Mouse (Mus musculus): ENCODE data around the gene Vps33b. TPM values are rescaled to one million over a fixed set of nuclear protein-coding genes. Genes with fewer than 3 reads are reported as not detected.
"Not testable (repeated sequence)": the region's sequence is repeated elsewhere in the genome, so short reads cannot be mapped to it uniquely, and the experiment has no call there.

Vps33b gene
- polyA plus RNA-seq, 1 experiment from 2014 or later = 12.6 TPM

GRCm38 (mm10) chr7:80319846-80320496 is 50.5 kb downstream of the Vps33b start:
- ATAC-seq (ENCODE audit: insufficient number of reproducible peaks, insufficient read depth, low FRiP score, low TSS enrichment, low read depth) = no peak
- WGBS = 80% methylated on average over 19 of the region's 19 CpGs
- no peak overlapping the region for H3K9ac ChIP-seq (replicated peaks)
- H3K27ac ChIP-seq = no peak overlapping the region
- peaks cover 10% of the 10 kb centered on the region for H3K4me1 ChIP-seq (replicated peaks)
- no peaks in the 10 kb centered on the region for H3K9me3 ChIP-seq
- no peak overlapping the region for H3K4me3 ChIP-seq (replicated peaks)
- H3K27me3 ChIP-seq = no peaks in the 10 kb centered on the region
- peaks cover 56% of the 10 kb centered on the region for H3K36me3 ChIP-seq
- H3K4me2 ChIP-seq = no peak overlapping the region

DNA sequence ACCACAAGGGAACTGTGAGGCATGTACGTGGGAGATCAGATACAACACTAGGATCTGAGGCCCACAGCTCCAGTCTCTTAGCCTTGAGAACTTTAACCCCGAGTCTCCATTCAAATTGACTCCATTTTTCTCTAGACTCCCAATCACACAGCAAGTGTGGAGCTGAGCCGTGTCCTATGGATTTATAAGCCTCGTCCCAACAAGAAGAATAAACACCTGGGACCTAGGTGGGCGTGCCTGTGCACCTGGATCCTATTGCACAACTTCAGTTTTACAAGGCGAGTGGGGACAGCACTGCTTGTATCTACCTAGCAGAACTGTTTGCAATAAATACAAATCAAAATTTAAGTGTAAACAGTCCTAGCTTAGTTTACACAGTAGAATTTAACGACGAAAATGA is 53.9 kb downstream of the Vps33b start:
- Histone ChIP-seq H3K27ac (peak overlapping the region; percentile 82; the same call in 1 of the 2 replicates), H3K27me3 (no peaks in the 10 kb centered on the region), H3K4me2 (peak overlapping the region; percentile 72), H3K9me3 (no peaks in the 10 kb centered on the region), H3K4me1 (replicated peaks) (peaks cover 13% of the 10 kb centered on the region), H3K9ac (replicated peaks) (peak overlapping the region; percentile 58), H3K36me3 (peaks cover 61% of the 10 kb centered on the region), H3K4me3 (replicated peaks) (peak overlapping the region; percentile 61)
- no peak for ATAC-seq (ENCODE audit: insufficient number of reproducible peaks, insufficient read depth, low FRiP score, low TSS enrichment, low read depth)
- 18% methylated on average over 8 of the region's 8 CpGs for WGBS

DNA sequence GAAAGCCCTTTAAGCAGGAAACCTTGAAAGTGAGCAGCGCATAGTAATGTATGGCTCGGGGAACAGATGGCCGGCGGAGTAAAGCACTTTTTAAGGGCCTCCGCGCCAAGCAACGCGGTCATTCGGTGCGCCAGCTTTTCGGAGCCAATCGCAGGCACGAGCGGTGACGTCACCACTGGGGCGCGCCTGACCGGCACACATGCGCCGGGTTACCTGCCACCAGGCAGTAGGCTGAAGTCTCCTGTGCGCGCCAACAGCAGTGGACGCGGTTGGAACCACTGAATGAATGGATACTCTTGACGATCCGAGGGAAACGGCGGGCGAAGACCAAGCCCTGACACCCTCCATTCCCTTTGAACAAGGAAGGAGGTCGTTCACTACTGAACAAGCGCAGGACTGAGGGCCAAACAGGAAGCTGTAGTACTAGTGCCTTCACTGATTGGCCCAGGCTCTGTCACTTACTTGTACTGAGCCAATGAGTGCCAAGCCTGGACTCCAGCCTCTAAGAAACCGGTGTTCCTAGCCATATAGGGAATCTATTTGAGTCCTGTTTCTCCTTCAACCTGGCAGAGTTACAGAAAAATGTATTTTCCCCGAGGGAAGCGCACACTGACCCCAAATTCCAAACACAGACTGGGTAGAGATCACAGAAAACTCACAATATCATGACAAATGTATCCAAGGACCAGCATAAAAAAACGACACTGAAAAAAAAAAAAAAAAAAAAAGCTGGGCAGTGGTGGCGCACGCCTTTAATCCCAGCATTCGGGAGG is 54.8 kb downstream of the Vps33b start, which contains the start of gene Rccd1:
Gene Rccd1, minus strand, starts transcription at position 412 of the 773 bp plus-strand sequence.
- H3K9ac ChIP-seq (replicated peaks) = peak within 1 kb of the TSS; percentile 58
- H3K27me3 ChIP-seq = no peaks in the 10 kb centered on the region
- 3% methylated on average over 38 of the region's 38 CpGs for WGBS
- no peaks in the 10 kb centered on the region for H3K9me3 ChIP-seq
- H3K4me2 ChIP-seq = peak within 1 kb of the TSS; percentile 72
- peak within 1 kb of the TSS; percentile 82 for H3K27ac ChIP-seq
- peaks cover 61% of the 10 kb centered on the region for H3K36me3 ChIP-seq
- H3K4me1 ChIP-seq (replicated peaks) = peaks cover 13% of the 10 kb centered on the region
- peak within 1 kb of the TSS; percentile 61 for H3K4me3 ChIP-seq (replicated peaks)
- ATAC-seq (ENCODE audit: insufficient number of reproducible peaks, insufficient read depth, low FRiP score, low TSS enrichment, low read depth) = peak; percentile 98

GRCm38 (mm10) chr7:80324816-80325119 is 55.3 kb downstream of the Vps33b start:
- 50% methylated on average over 5 of the region's 5 CpGs for WGBS
- H3K27me3 ChIP-seq; H3K4me2 ChIP-seq; ATAC-seq (ENCODE audit: insufficient number of reproducible peaks, insufficient read depth, low FRiP score, low TSS enrichment, low read depth); H3K9me3 ChIP-seq; H3K9ac ChIP-seq (replicated peaks); H3K4me3 ChIP-seq (replicated peaks): not testable (repeated sequence)
- H3K4me1 ChIP-seq (replicated peaks) = peaks cover 13% of the 10 kb centered on the region
- H3K27ac ChIP-seq = peak overlapping the region; percentile 45; the same call in 1 of the 2 replicates
- H3K36me3 ChIP-seq = peaks cover 62% of the 10 kb centered on the region

GRCm38 (mm10) chr7:80325292-80325868 is 55.9 kb downstream of the Vps33b start:
- Histone ChIP-seq H3K4me1 (replicated peaks) (peaks cover 13% of the 10 kb centered on the region), H3K4me3 (replicated peaks) (no peak overlapping the region), H3K27me3 (no peaks in the 10 kb centered on the region), H3K9me3 (no peaks in the 10 kb centered on the region), H3K36me3 (peaks cover 62% of the 10 kb centered on the region), H3K4me2 (no peak overlapping the region), H3K27ac (peak overlapping the region; percentile 45; the same call in 1 of the 2 replicates), H3K9ac (replicated peaks) (no peak overlapping the region)
- no peak for ATAC-seq (ENCODE audit: insufficient number of reproducible peaks, insufficient read depth, low FRiP score, low TSS enrichment, low read depth)
- WGBS = 93% methylated on average over 16 of the region's 16 CpGs

- peaks cover 62% of the 10 kb centered on the region for H3K36me3 ChIP-seq
- 98% methylated on average over 19 of the region's 19 CpGs for WGBS
Observed at GRCm38 (mm10) chr7:80326076-80326475, 56.6 kb downstream of the Vps33b start.

DNA sequence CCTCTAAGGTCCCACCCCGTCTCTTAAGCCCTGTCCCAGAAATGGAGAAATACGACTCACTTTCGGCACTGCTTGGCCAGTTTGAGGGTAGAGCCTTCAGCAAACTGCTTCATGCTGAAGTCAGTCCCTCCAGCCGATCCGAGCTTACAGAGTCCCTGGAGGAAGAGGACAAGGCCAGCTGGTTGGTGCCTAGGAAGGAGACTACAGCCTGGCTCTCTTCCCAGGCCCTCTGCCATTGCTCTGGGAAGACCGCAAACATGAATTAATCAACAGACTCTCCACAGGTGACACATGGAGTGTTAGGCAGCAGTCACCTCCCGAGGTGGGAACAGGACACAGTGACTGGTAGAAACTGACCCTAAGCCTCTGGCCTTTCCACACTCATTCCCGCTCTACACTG is 60.8 kb downstream of the Vps33b start:
- peaks cover 9% of the 10 kb centered on the region; the same call in 1 of the 2 replicates for H3K9me3 ChIP-seq
- H3K36me3 ChIP-seq = peaks cover 99% of the 10 kb centered on the region
- WGBS = 89% methylated on average over 8 of the region's 8 CpGs
- no peaks in the 10 kb centered on the region for H3K4me1 ChIP-seq (replicated peaks)
- H3K27me3 ChIP-seq = no peaks in the 10 kb centered on the region
- no peak for ATAC-seq (ENCODE audit: insufficient number of reproducible peaks, insufficient read depth, low FRiP score, low TSS enrichment, low read depth)
- H3K4me2 ChIP-seq = no peak overlapping the region
- no peak overlapping the region for H3K9ac ChIP-seq (replicated peaks)
- H3K4me3 ChIP-seq (replicated peaks) = no peak overlapping the region
- no peak overlapping the region for H3K27ac ChIP-seq

More at GRCm38 (mm10) chr7:80326076-80326475, 56.6 kb downstream of the Vps33b start:
- no peak overlapping the region for H3K4me2 ChIP-seq
- ATAC-seq (ENCODE audit: insufficient number of reproducible peaks, insufficient read depth, low FRiP score, low TSS enrichment, low read depth) = no peak
- H3K4me3 ChIP-seq (replicated peaks) = no peak overlapping the region
- H3K27ac ChIP-seq = no peak overlapping the region
- no peak overlapping the region for H3K9ac ChIP-seq (replicated peaks)
- H3K4me1 ChIP-seq (replicated peaks) = peaks cover 13% of the 10 kb centered on the region
- no peaks in the 10 kb centered on the region for H3K27me3 ChIP-seq
- no peaks in the 10 kb centered on the region for H3K9me3 ChIP-seq

GRCm38 (mm10) chr7:80331433-80331832 is 62.0 kb downstream of the Vps33b start:
- H3K27ac ChIP-seq = no peak overlapping the region
- H3K27me3 ChIP-seq = no peaks in the 10 kb centered on the region
- H3K9me3 ChIP-seq = peaks cover 9% of the 10 kb centered on the region; the same call in 1 of the 2 replicates
- no peak overlapping the region for H3K9ac ChIP-seq (replicated peaks)
- no peaks in the 10 kb centered on the region for H3K4me1 ChIP-seq (replicated peaks)
- WGBS = 95% methylated on average over 19 of the region's 19 CpGs
- H3K4me2 ChIP-seq = no peak overlapping the region
- no peak for ATAC-seq (ENCODE audit: insufficient number of reproducible peaks, insufficient read depth, low FRiP score, low TSS enrichment, low read depth)
- H3K4me3 ChIP-seq (replicated peaks) = no peak overlapping the region
- H3K36me3 ChIP-seq = peaks cover 99% of the 10 kb centered on the region

- H3K27ac ChIP-seq = no peak overlapping the region
- no peak for ATAC-seq (ENCODE audit: insufficient number of reproducible peaks, insufficient read depth, low FRiP score, low TSS enrichment, low read depth)
- H3K36me3 ChIP-seq = peaks cover 78% of the 10 kb centered on the region
- WGBS = 87% methylated on average over 4 of the region's 4 CpGs
- no peak overlapping the region for H3K9ac ChIP-seq (replicated peaks)
- H3K9me3 ChIP-seq = peaks cover 9% of the 10 kb centered on the region; the same call in 1 of the 2 replicates
- H3K4me1 ChIP-seq (replicated peaks) = peaks cover 19% of the 10 kb centered on the region
- no peak overlapping the region for H3K4me2 ChIP-seq
- H3K4me3 ChIP-seq (replicated peaks) = no peak overlapping the region
- H3K27me3 ChIP-seq = no peaks in the 10 kb centered on the region
Observed at GRCm38 (mm10) chr7:80334848-80335247, 65.4 kb downstream of the Vps33b start.

DNA sequence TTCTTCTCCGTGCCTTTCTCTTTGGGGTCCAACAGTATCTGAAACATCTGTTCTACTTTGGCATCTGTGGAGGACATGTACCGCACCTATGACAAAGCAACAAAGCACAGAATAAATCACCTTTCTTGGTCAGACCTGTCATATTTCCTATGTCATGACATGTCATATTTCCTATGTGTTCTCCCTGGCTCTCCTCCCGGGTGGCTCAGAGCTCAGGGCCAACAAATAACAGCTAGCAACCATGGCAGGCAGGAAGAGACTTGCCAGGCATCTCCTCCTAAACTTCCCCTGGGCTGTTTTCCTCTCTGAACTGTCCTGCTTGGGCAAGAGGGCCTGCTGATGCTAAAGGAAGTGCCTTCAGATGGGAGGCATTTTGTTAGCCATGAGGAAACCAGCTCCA is 67.5 kb downstream of the Vps33b start:
- Histone ChIP-seq H3K27ac (no peak overlapping the region), H3K27me3 (no peaks in the 10 kb centered on the region), H3K4me3 (replicated peaks) (no peak overlapping the region), H3K9ac (replicated peaks) (no peak overlapping the region), H3K4me2 (no peak overlapping the region), H3K9me3 (peaks cover 9% of the 10 kb centered on the region; the same call in 1 of the 2 replicates), H3K36me3 (peaks cover 57% of the 10 kb centered on the region), H3K4me1 (replicated peaks) (peaks cover 28% of the 10 kb centered on the region)
- ATAC-seq (ENCODE audit: insufficient number of reproducible peaks, insufficient read depth, low FRiP score, low TSS enrichment, low read depth) = no peak
- WGBS = 83% methylated on average over 3 of the region's 3 CpGs

- WGBS = 12% methylated on average over 17 of the region's 17 CpGs
- peak overlapping the region; percentile 49 for H3K4me3 ChIP-seq (replicated peaks)
- H3K27ac ChIP-seq = peak overlapping the region; percentile 41; the same call in 1 of the 2 replicates
- peaks cover 37% of the 10 kb centered on the region for H3K4me1 ChIP-seq (replicated peaks)
- peak overlapping the region; percentile 85 for H3K4me2 ChIP-seq
- ATAC-seq (ENCODE audit: insufficient number of reproducible peaks, insufficient read depth, low FRiP score, low TSS enrichment, low read depth) = no peak
- H3K9me3 ChIP-seq = no peaks in the 10 kb centered on the region
- H3K27me3 ChIP-seq = no peaks in the 10 kb centered on the region
- H3K9ac ChIP-seq (replicated peaks) = peak overlapping the region; percentile 65
- H3K36me3 ChIP-seq = peaks cover 33% of the 10 kb centered on the region
Observed at GRCm38 (mm10) chr7:80339371-80339770, 69.9 kb downstream of the Vps33b start.
